Comparison of ENCODE assay signal across 7 mouse cellular contexts in genomic region chr16:55974256-55974902, GRCm38 (mm10). TPM values are rescaled to one million over a fixed set of nuclear protein-coding genes. Genes with fewer than 3 reads are reported as not detected.
DNase-seq lines count a peak whose midpoint lies in the region; ATAC-seq and TF ChIP-seq lines count a peak whose summit lies in the region.

No protein-coding gene starts in this region.

- H3K27me3 ChIP-seq in embryonic facial prominence, embryonic 11.5 days (ENCODE audit: control insufficient read depth, insufficient read depth, low read length) = no peaks in the 10 kb centered on the region
- H3K27me3 ChIP-seq in kidney, adult 2 months (replicated peaks; ENCODE audit: control insufficient read depth, insufficient read depth, low read length) = no peaks in the 10 kb centered on the region
- H3K27me3 ChIP-seq in limb, embryonic 12.5 days = no peaks in the 10 kb centered on the region
- H3K27me3 ChIP-seq in midbrain, embryonic 14.5 days (ENCODE audit: control insufficient read depth, insufficient read depth, low read length) = no peaks in the 10 kb centered on the region

- H3K4me1 ChIP-seq in embryonic facial prominence, embryonic 11.5 days (ENCODE audit: control insufficient read depth, insufficient read depth, low read length) = no peaks in the 10 kb centered on the region
- H3K4me1 ChIP-seq in kidney, adult 2 months (ENCODE audit: control insufficient read depth, insufficient read depth, low read length) = peaks cover 3% of the 10 kb centered on the region; the same call in 1 of the 2 replicates
- H3K4me1 ChIP-seq in limb, embryonic 12.5 days (replicated peaks) = peaks cover 23% of the 10 kb centered on the region
- H3K4me1 ChIP-seq in midbrain, embryonic 14.5 days (ENCODE audit: control insufficient read depth, insufficient read depth, low read length) = peaks cover 20% of the 10 kb centered on the region

- H3K9ac ChIP-seq in embryonic facial prominence, embryonic 11.5 days (replicated peaks; ENCODE audit: low read length) = peak overlapping the region; percentile 86
- H3K9ac ChIP-seq in limb, embryonic 12.5 days (replicated peaks) = peak overlapping the region; percentile 89
- H3K9ac ChIP-seq in midbrain, embryonic 14.5 days (replicated peaks; ENCODE audit: low read length) = peak overlapping the region; percentile 87

- DNase-seq in adrenal gland, postnatal 25 days = peak; percentile 95
- DNase-seq in embryonic facial prominence, embryonic 11.5 days (ENCODE audit: low spot score) = peak; percentile 90
- peak; percentile 94 to 95 for DNase-seq in heart, adult 18-20 months
- DNase-seq in kidney, adult 2 months = peak; percentile 95
- peak; percentile 87 for DNase-seq in midbrain, embryonic 14.5 days
- DNase-seq in spleen, adult 18-20 months = peak; percentile 90 to 92

- H3K27ac ChIP-seq in embryonic facial prominence, embryonic 11.5 days (replicated peaks; ENCODE audit: low read depth, low read length) = peak overlapping the region; percentile 82
- H3K27ac ChIP-seq in kidney, adult 2 months (ENCODE audit: insufficient read depth, low read depth, low read length) = peak overlapping the region; percentile 68
- peak overlapping the region; percentile 91 for H3K27ac ChIP-seq in limb, embryonic 12.5 days
- H3K27ac ChIP-seq in midbrain, embryonic 14.5 days (replicated peaks; ENCODE audit: low read depth, low read length) = peak overlapping the region; percentile 87

- ATAC-seq in embryonic facial prominence, embryonic 11.5 days (replicated peaks; ENCODE audit: insufficient number of reproducible peaks, low FRiP score, low TSS enrichment, low read depth) = peak; percentile 82
- ATAC-seq in limb, embryonic 12.5 days (ENCODE audit: insufficient number of reproducible peaks, insufficient read depth, low FRiP score, low TSS enrichment, low read depth) = peak; percentile 86
- peak; percentile 72 for ATAC-seq in midbrain, embryonic 14.5 days (ENCODE audit: low FRiP score, low TSS enrichment)

- H3K36me3 ChIP-seq in embryonic facial prominence, embryonic 11.5 days (replicated peaks; ENCODE audit: control insufficient read depth, insufficient read depth, low read depth, low read length) = peaks cover 6% of the 10 kb centered on the region
- peaks cover 11% of the 10 kb centered on the region for H3K36me3 ChIP-seq in kidney, adult 2 months (ENCODE audit: control insufficient read depth, insufficient read depth, low read length)
- H3K36me3 ChIP-seq in limb, embryonic 12.5 days = peaks cover 36% of the 10 kb centered on the region
- peaks cover 36% of the 10 kb centered on the region for H3K36me3 ChIP-seq in midbrain, embryonic 14.5 days (ENCODE audit: control insufficient read depth, insufficient read depth, low read length)

- no peaks in the 10 kb centered on the region for H3K9me3 ChIP-seq in embryonic facial prominence, embryonic 11.5 days (replicated peaks; ENCODE audit: control insufficient read depth, low read length)
- no peaks in the 10 kb centered on the region for H3K9me3 ChIP-seq in limb, embryonic 12.5 days
- H3K9me3 ChIP-seq in midbrain, embryonic 14.5 days (ENCODE audit: control insufficient read depth, low read length) = no peaks in the 10 kb centered on the region

- peak overlapping the region; percentile 100 for H3K4me3 ChIP-seq in embryonic facial prominence, embryonic 11.5 days (ENCODE audit: low read depth, low read length)
- H3K4me3 ChIP-seq in kidney, adult 2 months (ENCODE audit: insufficient read depth, low read depth, low read length) = peak overlapping the region; percentile 96
- peak overlapping the region; percentile 98 for H3K4me3 ChIP-seq in limb, embryonic 12.5 days (replicated peaks)
- H3K4me3 ChIP-seq in midbrain, embryonic 14.5 days (replicated peaks; ENCODE audit: low read depth, low read length) = peak overlapping the region; percentile 99

- WGBS in embryonic facial prominence, embryonic 11.5 days = 0% methylated on average over 45 of the region's 55 CpGs
- WGBS in kidney, adult 2 months = under 1% methylated on average over 55 of the region's 55 CpGs
- WGBS in limb, embryonic 12.5 days = under 1% methylated on average over 48 of the region's 55 CpGs
- WGBS in midbrain, embryonic 14.5 days = under 1% methylated on average over 53 of the region's 55 CpGs

- TF ChIP-seq POLR2A in kidney, adult 2 months (IDR thresholded peaks at IDR 0.05; ENCODE audit: low read depth, low read length) = no peak

- H3K4me2 ChIP-seq in embryonic facial prominence, embryonic 11.5 days (ENCODE audit: low read depth, low read length) = peak overlapping the region; percentile 54
- peak overlapping the region; percentile 71 for H3K4me2 ChIP-seq in limb, embryonic 12.5 days
- peak overlapping the region; percentile 83 for H3K4me2 ChIP-seq in midbrain, embryonic 14.5 days (ENCODE audit: low read length)

- no peak for TF ChIP-seq CTCF in kidney, adult 2 months (conservative IDR thresholded peaks at IDR 0.05; ENCODE audit: insufficient read depth, insufficient read length, low read depth, low read length)

RNA-seq across cellular contexts. Expression of gene Zbtb11, which starts 0.7 kb away (rescaled TPM):
- 20.6 and 22.2 TPM in 2 replicates for total RNA-seq in adrenal gland, postnatal 25 days (2021)
- 17.1 and 19.0 TPM in 2 replicates for polyA plus RNA-seq in embryonic facial prominence, embryonic 11.5 days (2014; fragmentation: Nextera tagmentation; extraction: Ambion mirVana)
- 10 to 100 TPM; 12.3 to 12.5 TPM for total RNA-seq in heart, adult 18-20 months (2021)
- 2.9 and 3.2 TPM in 2 replicates for polyA plus RNA-seq in kidney, adult 2 months (2012; rRNA removed)
- polyA plus RNA-seq in limb, embryonic 12.5 days (2016; fragmentation: Nextera tagmentation; extraction: Ambion mirVana) = 22.4 and 22.7 TPM in 2 replicates
- 20.5 and 24.4 TPM in 2 replicates for polyA plus RNA-seq in midbrain, embryonic 14.5 days (2014; fragmentation: Nextera tagmentation; extraction: Ambion mirVana)

RNA-seq across cellular contexts. Expression of gene Rpl24, which starts 8.3 kb away (rescaled TPM):
- 738 and 757 TPM in 2 replicates for total RNA-seq in adrenal gland, postnatal 25 days (2021)
- polyA plus RNA-seq in embryonic facial prominence, embryonic 11.5 days (2014; fragmentation: Nextera tagmentation; extraction: Ambion mirVana) = 844 and 899 TPM in 2 replicates
- total RNA-seq in heart, adult 18-20 months (2021) = 100 to 1,000 TPM; 538 to 568 TPM
- 175 and 226 TPM in 2 replicates for polyA plus RNA-seq in kidney, adult 2 months (2012; rRNA removed)
- polyA plus RNA-seq in limb, embryonic 12.5 days (2016; fragmentation: Nextera tagmentation; extraction: Ambion mirVana) = 856 and 860 TPM in 2 replicates
- 580 and 653 TPM in 2 replicates for polyA plus RNA-seq in midbrain, embryonic 14.5 days (2014; fragmentation: Nextera tagmentation; extraction: Ambion mirVana)

RNA-seq across cellular contexts. Expression of gene Cep97, which starts 39.7 kb away (rescaled TPM):
- 11.4 and 13.1 TPM in 2 replicates for total RNA-seq in adrenal gland, postnatal 25 days (2021)
- 13.8 and 14.9 TPM in 2 replicates for polyA plus RNA-seq in embryonic facial prominence, embryonic 11.5 days (2014; fragmentation: Nextera tagmentation; extraction: Ambion mirVana)
- 1 to 10 TPM; 3.9 to 4.8 TPM for total RNA-seq in heart, adult 18-20 months (2021)
- 1.5 and 2.5 TPM in 2 replicates for polyA plus RNA-seq in kidney, adult 2 months (2012; rRNA removed)
- polyA plus RNA-seq in limb, embryonic 12.5 days (2016; fragmentation: Nextera tagmentation; extraction: Ambion mirVana) = 13.0 and 13.4 TPM in 2 replicates
- polyA plus RNA-seq in midbrain, embryonic 14.5 days (2014; fragmentation: Nextera tagmentation; extraction: Ambion mirVana) = 14.5 and 20.8 TPM in 2 replicates

RNA-seq across cellular contexts. Expression of gene Pcnp, which starts 55.2 kb away (rescaled TPM):
- total RNA-seq in adrenal gland, postnatal 25 days (2021) = 108 and 117 TPM in 2 replicates
- polyA plus RNA-seq in embryonic facial prominence, embryonic 11.5 days (2014; fragmentation: Nextera tagmentation; extraction: Ambion mirVana) = 328 and 365 TPM in 2 replicates
- 10 to 100 TPM; 46.4 to 55.3 TPM for total RNA-seq in heart, adult 18-20 months (2021)
- polyA plus RNA-seq in kidney, adult 2 months (2012; rRNA removed) = 16.3 and 24.6 TPM in 2 replicates
- polyA plus RNA-seq in limb, embryonic 12.5 days (2016; fragmentation: Nextera tagmentation; extraction: Ambion mirVana) = 283 and 297 TPM in 2 replicates
- polyA plus RNA-seq in midbrain, embryonic 14.5 days (2014; fragmentation: Nextera tagmentation; extraction: Ambion mirVana) = 212 and 241 TPM in 2 replicates

Comparison
In these comparisons a context has a peak if more than half of its experiments do, and no peak if none do; other contexts are left out.
1. Peak in every context shown above with its lines: DNase-seq, ATAC-seq, H3K4me3 ChIP-seq and H3K27ac ChIP-seq.